In genomic region chr13:19106418-19106817, GRCm38 (mm10) we compare ENCODE assay signal across 12 mouse cellular contexts.
DNase-seq lines count a peak whose midpoint lies in the region; ATAC-seq and TF ChIP-seq lines count a peak whose summit lies in the region.
"Had no signal": no experiment of that assay in that cellular context is flagged by ENCODE, and none has a peak within 500 bp of the region (broad histone marks: within the 10 kb centered on the region; RNA-seq: fewer than 3 reads in every experiment).

No protein-coding gene starts in this region.

- intact Hi-C loops in left cerebral cortex, adult 2 months (cut with DNase I), result loop anchor here (5.0 kb wide), 1 partner anchor 234 kb away; no protein-coding TSS in a partner anchor

- peak; percentile 35; the same call in 1 of the 2 replicates for ATAC-seq in frontal cortex, adult (ENCODE audit: low TSS enrichment)
- no peak for ATAC-seq in inflammation-experienced regulatory T-cells, adult 6 months

- DNase-seq in frontal cortex, postnatal 14 days (ENCODE audit: low spot score in 2 of 2), result no peak
- peak in 1 of 2 experiments; percentile 15 for DNase-seq in left cerebral cortex, adult 2 months (ENCODE audit: extremely low spot score in 1 of 2, low spot score in 2 of 2)
- DNase-seq in left cerebral cortex, adult 8-10 months (ENCODE audit: low spot score in 2 of 2), result no peak
- peak; percentile 14 for DNase-seq in cerebellum, adult 11-12 months
- DNase-seq in lung, postnatal 25 days (ENCODE audit: low spot score), result peak; percentile 7
- DNase-seq in ovary, postnatal 36 days (ENCODE audit: low spot score), result no peak
- DNase-seq: gastrocnemius, postnatal 10 days; heart, postnatal 4 days had no signal

- no peak overlapping the region for H3K4me3 ChIP-seq in left cerebral cortex, adult 2 months
- H3K4me3 ChIP-seq: liver, embryonic 15.5 days; myocyte had no signal

- no peak overlapping the region for H3K27ac ChIP-seq in left cerebral cortex, adult 2 months
- H3K27ac ChIP-seq: liver, embryonic 15.5 days had no signal

- TF ChIP-seq CTCF in left cerebral cortex, adult 2 months (IDR thresholded peaks at IDR 0.05), result peak; percentile 50

Comparison
In these comparisons a context has a peak if more than half of its experiments do, and no peak if none do; other contexts are left out.
1. DNase-seq: peak in cerebellum, adult 11-12 months (single experiment) and lung, postnatal 25 days (single experiment); none in frontal cortex, postnatal 14 days (0 of 2), left cerebral cortex, adult 8-10 months (0 of 2) and ovary, postnatal 36 days (single experiment).